Mouse (Mus musculus) adipocyte (in vitro differentiated cells): ENCODE measurements around the gene Defb46.

Experiments used
- DNase-seq: peaks from one replicate; pipeline ENCODE4 v3.0.0-alpha.2; 2016; ENCODE audit warnings: low spot score

Gene Defb46

GRCm38 (mm10) chr8:19239616-19240015 lies at the start of gene Defb46:
Gene Defb46, plus strand, starts transcription at chr8:19239916.
- no peak for DNase-seq

GRCm38 (mm10) chr8:19225161-19225560 lies 14.6 kb upstream of the Defb46 start, which contains the start of gene Defb6:
Gene Defb6, plus strand, starts transcription at chr8:19225478.
- no peak for DNase-seq

GRCm38 (mm10) chr8:19238101-19238500 lies 1.6 kb upstream of the Defb46 start:
- no peak for DNase-seq

- no peak for DNase-seq
Measured at GRCm38 (mm10) chr8:19247280-19247679, 7.6 kb downstream of the Defb46 start, which contains the start of gene Defb5. Gene Defb5, plus strand, starts transcription at chr8:19247580.

GRCm38 (mm10) chr8:19258136-19258535 lies 18.4 kb downstream of the Defb46 start:
- no peak for DNase-seq

- DNase-seq = no peak
Measured at GRCm38 (mm10) chr8:19259667-19260066, 20.0 kb downstream of the Defb46 start.
